Mouse (Mus musculus) stomach, postnatal 0 days (tissue): ENCODE measurements at regions not wholly inside any gene's neighbourhood (a gene's known extent, or its start where the extent isn't known, plus 50 kb on each side); places are given as distances from the start of the nearest gene placed in this dataset.

Experiments
- ATAC-seq: fragments of 200-750 bp; cut with Nextera tagmentation; 2 replicates; pipeline ENCODE4 v1.8.0; 2017; ENCODE audit not compliant: low FRiP score, low TSS enrichment
- DNase-seq: peaks from one replicate; pipeline ENCODE4 v3.0.0-alpha.2; 2016; ENCODE audit warnings: low spot score
- H3K27ac ChIP-seq: fragments of 300-500 bp; sonication (generic); replicated peaks from 2 replicates; pipeline ENCODE4 v1.5.1; 2014; ENCODE audit warnings: mild to moderate bottlenecking, control low read depth
- H3K27me3 ChIP-seq: fragments of 300-500 bp; sonication (generic); 2 replicates; pipeline ENCODE4 v1.6.1; 2014; ENCODE audit warnings: low read length; ENCODE audit not compliant: control insufficient read depth, insufficient read depth
- H3K36me3 ChIP-seq: fragments of 300-500 bp; sonication (generic); 2 replicates; pipeline ENCODE4 v1.6.1; 2014; ENCODE audit warnings: low read length, mixed read lengths; ENCODE audit not compliant: control insufficient read depth, insufficient read depth
- H3K4me1 ChIP-seq: fragments of 300-500 bp; sonication (generic); replicated peaks from 2 replicates; pipeline ENCODE4 v1.6.1; 2014; ENCODE audit warnings: antibody characterized with exemption; ENCODE audit not compliant: control insufficient read depth, insufficient read depth
- H3K4me2 ChIP-seq: fragments of 300-500 bp; sonication (generic); replicated peaks from 2 replicates; pipeline ENCODE4 v1.6.1; 2014; ENCODE audit warnings: low read depth, mild to moderate bottlenecking, control low read depth, moderate library complexity
- H3K4me3 ChIP-seq: fragments of 300-500 bp; sonication (generic); 2 replicates; pipeline ENCODE4 v1.5.1; 2014; ENCODE audit warnings: low read depth, low read length, control low read depth
- H3K9ac ChIP-seq: fragments of 300-500 bp; sonication (generic); 2 replicates; pipeline ENCODE4 v1.6.1; 2014; ENCODE audit warnings: mild to moderate bottlenecking, low read length, control low read depth, mixed read lengths
- H3K9me3 ChIP-seq: fragments of 300-500 bp; sonication (generic); 2 replicates; pipeline ENCODE4 v1.6.1; 2016; ENCODE audit warnings: low read length; ENCODE audit not compliant: control insufficient read depth
- CTCF ChIP-seq: IDR thresholded peaks from 2 replicates; pipeline ENCODE4 v1.5.1; 2016; ENCODE audit warnings: antibody characterized with exemption, low read depth, mild to moderate bottlenecking, moderate library complexity
- EP300 ChIP-seq: optimal IDR thresholded peaks from 2 replicates; pipeline ENCODE3; 2016; ENCODE audit warnings: antibody characterized with exemption
- WGBS: fragments of 180-500 bp; shearing (Covaris S2); extraction: QIAGEN DNeasy Blood & Tissue Kit; methylation state at CpG from one replicate; pipeline ENCODE4 v1.1.7; 2014; 5-methylcytosine and 5-hydroxymethylcytosine counted together

DNA sequence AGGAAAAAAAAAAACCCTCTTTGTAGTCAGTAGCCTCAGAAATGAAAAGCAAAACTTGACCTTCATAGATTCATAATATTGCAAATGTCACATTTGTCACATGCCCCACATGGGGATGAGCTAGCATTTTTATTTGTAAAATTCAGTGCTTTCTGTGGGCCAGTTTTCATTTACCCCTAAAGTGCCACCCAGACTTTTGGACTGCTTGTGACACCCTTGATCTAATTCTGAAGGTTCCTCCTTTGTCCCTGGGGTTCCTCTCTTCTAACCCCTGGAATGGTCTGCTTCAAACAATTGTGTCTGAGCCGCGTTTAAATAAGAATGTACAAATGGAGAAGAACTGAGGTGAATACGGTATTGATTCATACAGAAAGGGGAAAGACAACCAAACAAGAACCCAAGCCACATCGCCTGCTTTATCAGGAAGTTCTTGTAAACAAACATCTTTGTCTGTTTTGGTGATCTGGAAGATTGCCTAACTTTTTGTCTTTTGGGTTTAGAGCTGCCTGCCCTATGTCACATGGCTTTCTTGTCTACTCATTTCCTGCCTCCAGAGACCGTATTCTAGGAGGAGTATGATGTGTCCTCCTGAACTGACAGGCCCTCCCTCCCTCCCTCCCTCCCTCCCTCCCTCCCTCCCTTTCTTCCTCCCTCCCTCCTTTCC is 203.1 kb upstream of the Gm9833 start:
- H3K4me2 ChIP-seq = no peak overlapping the region
- no peak overlapping the region for H3K27ac ChIP-seq
- H3K27me3 ChIP-seq = no peaks in the 10 kb centered on the region
- H3K9me3 ChIP-seq = no peaks in the 10 kb centered on the region
- no peak overlapping the region for H3K4me3 ChIP-seq
- no peaks in the 10 kb centered on the region for H3K4me1 ChIP-seq
- H3K36me3 ChIP-seq = no peaks in the 10 kb centered on the region
- TF ChIP-seq CTCF = no peak
- TF ChIP-seq EP300 = no peak
- no peak overlapping the region for H3K9ac ChIP-seq
- 40% methylated on average over 5 of the region's 5 CpGs for WGBS
- DNase-seq (no peak), ATAC-seq (no peak)

- DNase-seq (no peak), ATAC-seq (no peak)
- WGBS = 42% methylated on average over 8 of the region's 8 CpGs
- TF ChIP-seq EP300 = no peak
- no peak for TF ChIP-seq CTCF
- Histone ChIP-seq H3K27ac (0 out of 2 replicates have a peak overlapping the region, but pooled peaks have one; percentile 40), H3K27me3 (no peaks in the 10 kb centered on the region), H3K4me3 (no peak overlapping the region), H3K4me2 (no peak overlapping the region), H3K9ac (no peak overlapping the region), H3K36me3 (no peaks in the 10 kb centered on the region), H3K4me1 (no peaks in the 10 kb centered on the region), H3K9me3 (no peaks in the 10 kb centered on the region)
These were observed 202.3 kb upstream of the Gm9833 start for GRCm38 (mm10) chr3:9885565-9885964.

GRCm38 (mm10) chr3:9886077-9886476 is 201.8 kb upstream of the Gm9833 start:
- DNase-seq (no peak), ATAC-seq (no peak)
- Histone ChIP-seq H3K9ac (no peak overlapping the region), H3K27ac (no peak overlapping the region), H3K27me3 (no peaks in the 10 kb centered on the region), H3K36me3 (no peaks in the 10 kb centered on the region), H3K4me1 (no peaks in the 10 kb centered on the region), H3K9me3 (no peaks in the 10 kb centered on the region), H3K4me3 (no peak overlapping the region), H3K4me2 (no peak overlapping the region)
- 67% methylated on average over 4 of the region's 4 CpGs for whole genome bisulfite sequencing
- TF ChIP-seq EP300 (no peak), CTCF (no peak)

DNA sequence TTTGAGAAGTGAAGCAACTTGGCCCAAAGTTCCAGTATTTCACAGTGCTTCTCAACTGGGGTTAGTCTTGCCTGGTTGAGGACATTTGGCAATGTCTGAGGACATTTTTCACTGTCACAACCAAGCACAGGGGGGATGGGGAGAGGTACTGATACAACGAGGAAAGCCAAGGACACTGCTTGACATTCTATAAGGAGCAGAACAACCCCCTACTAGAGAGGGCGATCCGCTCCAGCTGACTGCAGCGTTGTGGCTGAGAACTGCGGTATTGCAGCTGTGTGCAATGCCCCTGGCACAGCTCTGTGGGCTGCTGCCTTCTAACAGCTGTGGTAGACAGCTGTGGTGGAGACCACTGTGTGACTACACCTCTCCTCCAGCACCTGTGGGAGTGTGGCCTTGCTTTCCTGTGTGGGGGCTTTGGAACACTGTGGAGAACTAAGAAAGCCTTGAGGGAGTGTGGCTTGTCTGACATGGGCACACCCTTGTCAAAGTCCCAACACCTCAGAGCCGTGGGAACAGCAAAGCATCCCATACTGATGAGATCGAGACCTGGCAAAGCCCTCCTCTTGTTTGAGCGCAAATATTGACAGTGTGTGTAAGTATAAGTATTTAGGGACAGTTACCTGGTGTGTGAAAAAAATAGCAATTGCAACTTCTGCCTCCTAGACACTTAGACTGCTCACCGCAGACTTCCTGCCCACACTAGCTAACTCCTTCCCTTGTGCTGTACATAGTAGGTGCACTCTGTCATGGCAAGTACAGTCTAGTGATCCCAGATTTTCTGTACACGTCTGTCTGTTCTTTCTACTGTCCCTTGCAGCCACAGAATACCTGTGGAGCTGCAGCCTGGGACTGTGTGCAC is 200.9 kb upstream of the Gm9833 start:
- H3K27ac ChIP-seq = no peak overlapping the region
- TF ChIP-seq EP300 = no peak
- no peak for TF ChIP-seq CTCF
- WGBS = 65% methylated on average over 10 of the region's 10 CpGs
- H3K4me3 ChIP-seq = no peak overlapping the region
- no peaks in the 10 kb centered on the region for H3K27me3 ChIP-seq
- no peak overlapping the region for H3K4me2 ChIP-seq
- DNase-seq (no peak), ATAC-seq (no peak)
- H3K36me3 ChIP-seq = no peaks in the 10 kb centered on the region
- H3K9ac ChIP-seq = no peak overlapping the region
- no peaks in the 10 kb centered on the region for H3K9me3 ChIP-seq
- H3K4me1 ChIP-seq = no peaks in the 10 kb centered on the region

GRCm38 (mm10) chr3:9887627-9887994 is 200.3 kb upstream of the Gm9833 start:
- 75% methylated on average over 2 of the region's 2 CpGs for WGBS
- ATAC-seq (no peak), DNase-seq (no peak)
- Histone ChIP-seq H3K36me3 (no peaks in the 10 kb centered on the region), H3K27me3 (no peaks in the 10 kb centered on the region), H3K4me1 (no peaks in the 10 kb centered on the region), H3K4me2 (no peak overlapping the region), H3K9ac (no peak overlapping the region), H3K4me3 (no peak overlapping the region), H3K27ac (no peak overlapping the region), H3K9me3 (no peaks in the 10 kb centered on the region)
- no peak for TF ChIP-seq EP300

DNA sequence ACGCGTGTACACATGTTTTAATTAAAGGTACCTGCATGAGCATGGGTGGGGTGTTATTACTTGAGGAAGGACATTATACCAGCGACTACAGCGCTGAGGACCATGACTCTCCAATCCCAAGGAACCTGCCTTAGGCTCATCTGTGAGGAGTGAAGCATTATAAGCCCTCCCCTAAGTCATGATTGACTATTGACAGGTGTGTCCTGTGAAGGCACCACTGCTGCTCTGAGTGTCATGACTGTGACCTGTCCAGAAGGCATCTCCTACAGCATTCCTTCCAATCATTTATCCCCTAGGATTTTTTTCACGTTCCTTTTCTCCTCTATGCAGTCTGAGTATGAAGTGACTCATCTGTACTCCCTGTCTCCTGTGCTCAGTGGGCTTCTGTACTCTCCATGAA is 199.9 kb upstream of the Gm9833 start:
- TF ChIP-seq EP300 (no peak), CTCF (no peak)
- WGBS = 92% methylated on average over 5 of the region's 5 CpGs
- DNase-seq (no peak), ATAC-seq (no peak)
- Histone ChIP-seq H3K4me1 (no peaks in the 10 kb centered on the region), H3K27ac (no peak overlapping the region), H3K36me3 (no peaks in the 10 kb centered on the region), H3K4me3 (no peak overlapping the region), H3K9me3 (no peaks in the 10 kb centered on the region), H3K27me3 (no peaks in the 10 kb centered on the region), H3K4me2 (no peak overlapping the region), H3K9ac (no peak overlapping the region)
